Mouse (Mus musculus): ENCODE measurements at regions not wholly inside any gene's neighbourhood (a gene's known extent, or its start where the extent isn't known, plus 50 kb on each side); places are given as distances from the start of the nearest gene placed in this dataset.
"Not testable (repeated sequence)": the region's sequence is repeated elsewhere in the genome, so short reads cannot be mapped to it uniquely, and the experiment has no call there.

- 0 out of 2 replicates have a peak overlapping the region, but pooled peaks have one; percentile 52 for H3K27ac ChIP-seq (replicated peaks; ENCODE audit: low read depth, low read length)
- no peak for TF ChIP-seq POLR2A (IDR thresholded peaks at IDR 0.05; ENCODE audit: borderline replicate concordance, extremely low read depth, insufficient read depth, insufficient read length)
- peaks cover 18% of the 10 kb centered on the region for H3K4me1 ChIP-seq (ENCODE audit: control insufficient read depth, insufficient read depth, low read length)
- no peak overlapping the region for H3K4me3 ChIP-seq (replicated peaks; ENCODE audit: low read length)
- no peaks in the 10 kb centered on the region for H3K27me3 ChIP-seq (ENCODE audit: control insufficient read depth, insufficient read depth, low read length)
- H3K36me3 ChIP-seq (ENCODE audit: control insufficient read depth, insufficient read depth, low read length) = no peaks in the 10 kb centered on the region
- no peak overlapping the region for H3K9ac ChIP-seq (ENCODE audit: low read depth, low read length, severe bottlenecking)
- peaks cover 3% of the 10 kb centered on the region; the same call in 1 of the 2 replicates for H3K9me3 ChIP-seq (ENCODE audit: control insufficient read depth, low read length)
- ATAC-seq (ENCODE audit: low FRiP score, low read depth) (peak; percentile 38; the same call in 1 of the 2 replicates), DNase-seq (ENCODE audit: low spot score) (peak; percentile 71)
- WGBS = 19% methylated on average over 5 of the region's 5 CpGs
- H3K4me2 ChIP-seq (replicated peaks; ENCODE audit: low read depth, low read length, severe bottlenecking) = no peak overlapping the region
Measured at GRCm38 (mm10) chr3:37804261-37804660, 80.0 kb upstream of the Gm5148 start.

- 0 out of 2 replicates have a peak overlapping the region, but pooled peaks have one; percentile 52 for H3K27ac ChIP-seq (replicated peaks; ENCODE audit: low read depth, low read length)
- not testable (repeated sequence) for H3K4me3 ChIP-seq (replicated peaks; ENCODE audit: low read length); DNase-seq (ENCODE audit: low spot score); H3K4me2 ChIP-seq (replicated peaks; ENCODE audit: low read depth, low read length, severe bottlenecking); H3K27me3 ChIP-seq (ENCODE audit: control insufficient read depth, insufficient read depth, low read length); H3K9me3 ChIP-seq (ENCODE audit: control insufficient read depth, low read length); H3K9ac ChIP-seq (ENCODE audit: low read depth, low read length, severe bottlenecking); H3K36me3 ChIP-seq (ENCODE audit: control insufficient read depth, insufficient read depth, low read length); ATAC-seq (ENCODE audit: low FRiP score, low read depth)
- 85% methylated on average over 5 of the region's 5 CpGs for WGBS
- peaks cover 18% of the 10 kb centered on the region for H3K4me1 ChIP-seq (ENCODE audit: control insufficient read depth, insufficient read depth, low read length)
Measured at GRCm38 (mm10) chr3:37803781-37804180, 79.5 kb upstream of the Gm5148 start.

GRCm38 (mm10) chr3:37801551-37801950, 77.3 kb upstream of the Gm5148 start:
- 74% methylated on average over 2 of the region's 2 CpGs for WGBS
- Histone ChIP-seq H3K36me3 (ENCODE audit: control insufficient read depth, insufficient read depth, low read length) (no peaks in the 10 kb centered on the region), H3K27ac (replicated peaks; ENCODE audit: low read depth, low read length) (no peak overlapping the region), H3K4me3 (replicated peaks; ENCODE audit: low read length) (no peak overlapping the region), H3K27me3 (ENCODE audit: control insufficient read depth, insufficient read depth, low read length) (no peaks in the 10 kb centered on the region), H3K9ac (ENCODE audit: low read depth, low read length, severe bottlenecking) (no peak overlapping the region), H3K9me3 (ENCODE audit: control insufficient read depth, low read length) (no peaks in the 10 kb centered on the region), H3K4me1 (ENCODE audit: control insufficient read depth, insufficient read depth, low read length) (peaks cover 18% of the 10 kb centered on the region), H3K4me2 (replicated peaks; ENCODE audit: low read depth, low read length, severe bottlenecking) (no peak overlapping the region)
- no peak for TF ChIP-seq POLR2A (IDR thresholded peaks at IDR 0.05; ENCODE audit: borderline replicate concordance, extremely low read depth, insufficient read depth, insufficient read length)
- DNase-seq (ENCODE audit: low spot score) (no peak), ATAC-seq (ENCODE audit: low FRiP score, low read depth) (no peak)

GRCm38 (mm10) chr3:37799809-37800208, 75.5 kb upstream of the Gm5148 start:
- Histone ChIP-seq H3K36me3 (ENCODE audit: control insufficient read depth, insufficient read depth, low read length) (no peaks in the 10 kb centered on the region), H3K27me3 (ENCODE audit: control insufficient read depth, insufficient read depth, low read length) (no peaks in the 10 kb centered on the region), H3K4me1 (ENCODE audit: control insufficient read depth, insufficient read depth, low read length) (peaks cover 9% of the 10 kb centered on the region), H3K27ac (replicated peaks; ENCODE audit: low read depth, low read length) (no peak overlapping the region), H3K4me3 (replicated peaks; ENCODE audit: low read length) (no peak overlapping the region), H3K9me3 (ENCODE audit: control insufficient read depth, low read length) (no peaks in the 10 kb centered on the region), H3K4me2 (replicated peaks; ENCODE audit: low read depth, low read length, severe bottlenecking) (no peak overlapping the region), H3K9ac (ENCODE audit: low read depth, low read length, severe bottlenecking) (no peak overlapping the region)
- TF ChIP-seq POLR2A (IDR thresholded peaks at IDR 0.05; ENCODE audit: borderline replicate concordance, extremely low read depth, insufficient read depth, insufficient read length) = no peak
- no peak for DNase-seq (ENCODE audit: low spot score)
- no peak for ATAC-seq (ENCODE audit: low FRiP score, low read depth)
- 63% methylated on average over 6 of the region's 6 CpGs for WGBS

- Histone ChIP-seq H3K9me3 (ENCODE audit: control insufficient read depth, low read length) (no peaks in the 10 kb centered on the region), H3K4me3 (replicated peaks; ENCODE audit: low read length) (no peak overlapping the region), H3K4me2 (replicated peaks; ENCODE audit: low read depth, low read length, severe bottlenecking) (no peak overlapping the region), H3K27me3 (ENCODE audit: control insufficient read depth, insufficient read depth, low read length) (no peaks in the 10 kb centered on the region), H3K4me1 (ENCODE audit: control insufficient read depth, insufficient read depth, low read length) (peaks cover 35% of the 10 kb centered on the region), H3K9ac (ENCODE audit: low read depth, low read length, severe bottlenecking) (no peak overlapping the region), H3K27ac (replicated peaks; ENCODE audit: low read depth, low read length) (no peak overlapping the region; the same call in 1 of the 2 replicates), H3K36me3 (ENCODE audit: control insufficient read depth, insufficient read depth, low read length) (no peaks in the 10 kb centered on the region)
- WGBS = 30% methylated on average over 7 of the region's 7 CpGs
- peak; percentile 56 for ATAC-seq (ENCODE audit: low FRiP score, low read depth)
- TF ChIP-seq POLR2A (IDR thresholded peaks at IDR 0.05; ENCODE audit: borderline replicate concordance, extremely low read depth, insufficient read depth, insufficient read length) = no peak
- peak; percentile 47 for DNase-seq (ENCODE audit: low spot score)
Measured at GRCm38 (mm10) chr3:37789711-37790110, 65.4 kb upstream of the Gm5148 start.
